Mouse (Mus musculus): ENCODE results near the gene Ttc28. TPM values are rescaled to one million over a fixed set of nuclear protein-coding genes. Genes with fewer than 3 reads are reported as not detected.
A peak's percentile ranks its signal among the peaks of the same experiment; 100 is the strongest.

Ttc28 gene
- polyA plus RNA-seq, 1 experiment from 2014 or later: 5.4 TPM

- no peak for TF ChIP-seq EP300 (IDR thresholded peaks at IDR 0.05)
- TF ChIP-seq CTCF (IDR thresholded peaks at IDR 0.05): no peak
- no peak for ATAC-seq
Measured at GRCm38 (mm10) chr5:111287571-111287970, 408.0 kb downstream of the Ttc28 start.

GRCm38 (mm10) chr5:111288486-111288885, 408.9 kb downstream of the Ttc28 start:
- TF ChIP-seq EP300 (IDR thresholded peaks at IDR 0.05): no peak; the same call in 1 of the 2 replicates
- no peak for TF ChIP-seq CTCF (IDR thresholded peaks at IDR 0.05)
- 62% methylated on average over 11 of the region's 11 CpGs for WGBS
- no peak overlapping the region for H3K9ac ChIP-seq (replicated peaks; ENCODE audit: low read depth)
- no peaks in the 10 kb centered on the region for H3K9me3 ChIP-seq (ENCODE audit: low read length)
- no peaks in the 10 kb centered on the region for H3K27me3 ChIP-seq (replicated peaks; ENCODE audit: insufficient read depth, low read length)
- H3K4me1 ChIP-seq (ENCODE audit: insufficient read depth, low read depth, low read length): no peaks in the 10 kb centered on the region
- no peak overlapping the region for H3K4me3 ChIP-seq (ENCODE audit: low read depth, low read length)
- no peak overlapping the region; the same call in 1 of the 2 replicates for H3K27ac ChIP-seq (ENCODE audit: low read length)
- H3K4me2 ChIP-seq (replicated peaks; ENCODE audit: low read depth, low read length): no peak overlapping the region
- ATAC-seq (peak; percentile 58), DNase-seq (ENCODE audit: low spot score) (peak; percentile 52)
- H3K36me3 ChIP-seq (ENCODE audit: insufficient read depth, low read length): peaks cover 4% of the 10 kb centered on the region; the same call in 1 of the 2 replicates

More at GRCm38 (mm10) chr5:111287571-111287970, 408.0 kb downstream of the Ttc28 start:
- Histone ChIP-seq H3K9me3 (ENCODE audit: low read length) (no peaks in the 10 kb centered on the region), H3K27me3 (replicated peaks; ENCODE audit: insufficient read depth, low read length) (no peaks in the 10 kb centered on the region), H3K27ac (ENCODE audit: low read length) (no peak overlapping the region), H3K9ac (replicated peaks; ENCODE audit: low read depth) (no peak overlapping the region), H3K4me2 (replicated peaks; ENCODE audit: low read depth, low read length) (no peak overlapping the region), H3K36me3 (ENCODE audit: insufficient read depth, low read length) (peaks cover 4% of the 10 kb centered on the region; the same call in 1 of the 2 replicates), H3K4me3 (ENCODE audit: low read depth, low read length) (no peak overlapping the region), H3K4me1 (ENCODE audit: insufficient read depth, low read depth, low read length) (no peaks in the 10 kb centered on the region)
- WGBS: 72% methylated on average over 5 of the region's 5 CpGs
- DNase-seq (ENCODE audit: low spot score): no peak

- Histone ChIP-seq H3K4me3 (ENCODE audit: low read depth, low read length) (no peak overlapping the region), H3K27me3 (replicated peaks; ENCODE audit: insufficient read depth, low read length) (no peaks in the 10 kb centered on the region), H3K4me2 (replicated peaks; ENCODE audit: low read depth, low read length) (no peak overlapping the region), H3K4me1 (ENCODE audit: insufficient read depth, low read depth, low read length) (no peaks in the 10 kb centered on the region), H3K9ac (replicated peaks; ENCODE audit: low read depth) (no peak overlapping the region), H3K36me3 (ENCODE audit: insufficient read depth, low read length) (no peaks in the 10 kb centered on the region), H3K27ac (ENCODE audit: low read length) (no peak overlapping the region), H3K9me3 (ENCODE audit: low read length) (no peaks in the 10 kb centered on the region)
- DNase-seq (ENCODE audit: low spot score): no peak
- ATAC-seq: no peak
- TF ChIP-seq CTCF (IDR thresholded peaks at IDR 0.05) (no peak), EP300 (IDR thresholded peaks at IDR 0.05) (no peak)
- WGBS: 85% methylated on average over 11 of the region's 11 CpGs
Measured at GRCm38 (mm10) chr5:111290071-111290470, 410.5 kb downstream of the Ttc28 start.

GRCm38 (mm10) chr5:111291639-111292038, 412.0 kb downstream of the Ttc28 start:
- Histone ChIP-seq H3K4me3 (ENCODE audit: low read depth, low read length) (no peak overlapping the region), H3K27ac (ENCODE audit: low read length) (no peak overlapping the region), H3K9me3 (ENCODE audit: low read length) (no peaks in the 10 kb centered on the region), H3K36me3 (ENCODE audit: insufficient read depth, low read length) (no peaks in the 10 kb centered on the region), H3K4me1 (ENCODE audit: insufficient read depth, low read depth, low read length) (no peaks in the 10 kb centered on the region), H3K4me2 (replicated peaks; ENCODE audit: low read depth, low read length) (no peak overlapping the region), H3K9ac (replicated peaks; ENCODE audit: low read depth) (no peak overlapping the region), H3K27me3 (replicated peaks; ENCODE audit: insufficient read depth, low read length) (no peaks in the 10 kb centered on the region)
- TF ChIP-seq CTCF (IDR thresholded peaks at IDR 0.05): no peak
- TF ChIP-seq EP300 (IDR thresholded peaks at IDR 0.05): no peak
- DNase-seq (ENCODE audit: low spot score) (peak; percentile 32), ATAC-seq (no peak)
- whole genome bisulfite sequencing: 38% methylated on average over 10 of the region's 10 CpGs

GRCm38 (mm10) chr5:111297801-111298200, 418.2 kb downstream of the Ttc28 start:
- Histone ChIP-seq H3K36me3 (ENCODE audit: insufficient read depth, low read length) (no peaks in the 10 kb centered on the region), H3K4me1 (ENCODE audit: insufficient read depth, low read depth, low read length) (no peaks in the 10 kb centered on the region), H3K27me3 (replicated peaks; ENCODE audit: insufficient read depth, low read length) (no peaks in the 10 kb centered on the region), H3K9me3 (ENCODE audit: low read length) (no peaks in the 10 kb centered on the region), H3K4me2 (replicated peaks; ENCODE audit: low read depth, low read length) (no peak overlapping the region), H3K4me3 (ENCODE audit: low read depth, low read length) (no peak overlapping the region), H3K27ac (ENCODE audit: low read length) (no peak overlapping the region), H3K9ac (replicated peaks; ENCODE audit: low read depth) (no peak overlapping the region)
- 62% methylated on average over 5 of the region's 5 CpGs for WGBS
- TF ChIP-seq CTCF (IDR thresholded peaks at IDR 0.05) (no peak), EP300 (IDR thresholded peaks at IDR 0.05) (no peak)
- ATAC-seq: no peak
- DNase-seq (ENCODE audit: low spot score): no peak

- H3K27ac ChIP-seq (ENCODE audit: low read length): no peak overlapping the region
- H3K9ac ChIP-seq (replicated peaks; ENCODE audit: low read depth): no peak overlapping the region
- ATAC-seq (no peak), DNase-seq (ENCODE audit: low spot score) (no peak)
- H3K4me3 ChIP-seq (ENCODE audit: low read depth, low read length): no peak overlapping the region
- TF ChIP-seq CTCF (IDR thresholded peaks at IDR 0.05): no peak
- TF ChIP-seq EP300 (IDR thresholded peaks at IDR 0.05): no peak
- no peaks in the 10 kb centered on the region for H3K4me1 ChIP-seq (ENCODE audit: insufficient read depth, low read depth, low read length)
- WGBS: 41% methylated on average over 7 of the region's 7 CpGs
- no peaks in the 10 kb centered on the region for H3K27me3 ChIP-seq (replicated peaks; ENCODE audit: insufficient read depth, low read length)
- H3K36me3 ChIP-seq (ENCODE audit: insufficient read depth, low read length): no peaks in the 10 kb centered on the region
- H3K9me3 ChIP-seq (ENCODE audit: low read length): no peaks in the 10 kb centered on the region
- no peak overlapping the region for H3K4me2 ChIP-seq (replicated peaks; ENCODE audit: low read depth, low read length)
Measured at GRCm38 (mm10) chr5:111298706-111299105, 419.1 kb downstream of the Ttc28 start.

GRCm38 (mm10) chr5:111300776-111301175, 421.2 kb downstream of the Ttc28 start:
- no peak overlapping the region for H3K27ac ChIP-seq (ENCODE audit: low read length)
- no peaks in the 10 kb centered on the region for H3K27me3 ChIP-seq (replicated peaks; ENCODE audit: insufficient read depth, low read length)
- H3K4me3 ChIP-seq (ENCODE audit: low read depth, low read length): no peak overlapping the region
- H3K36me3 ChIP-seq (ENCODE audit: insufficient read depth, low read length): no peaks in the 10 kb centered on the region
- H3K4me1 ChIP-seq (ENCODE audit: insufficient read depth, low read depth, low read length): no peaks in the 10 kb centered on the region
- no peak overlapping the region for H3K4me2 ChIP-seq (replicated peaks; ENCODE audit: low read depth, low read length)
- ATAC-seq: no peak
- H3K9me3 ChIP-seq (ENCODE audit: low read length): no peaks in the 10 kb centered on the region
- no peak for DNase-seq (ENCODE audit: low spot score)
- no peak overlapping the region for H3K9ac ChIP-seq (replicated peaks; ENCODE audit: low read depth)
- 75% methylated on average over 8 of the region's 8 CpGs for WGBS
- no peak for TF ChIP-seq EP300 (IDR thresholded peaks at IDR 0.05)
- TF ChIP-seq CTCF (IDR thresholded peaks at IDR 0.05): no peak

Data from lung, postnatal 0 days (tissue).